17 mouse cellular contexts compared by ENCODE assay signal in the genomic region with DNA sequence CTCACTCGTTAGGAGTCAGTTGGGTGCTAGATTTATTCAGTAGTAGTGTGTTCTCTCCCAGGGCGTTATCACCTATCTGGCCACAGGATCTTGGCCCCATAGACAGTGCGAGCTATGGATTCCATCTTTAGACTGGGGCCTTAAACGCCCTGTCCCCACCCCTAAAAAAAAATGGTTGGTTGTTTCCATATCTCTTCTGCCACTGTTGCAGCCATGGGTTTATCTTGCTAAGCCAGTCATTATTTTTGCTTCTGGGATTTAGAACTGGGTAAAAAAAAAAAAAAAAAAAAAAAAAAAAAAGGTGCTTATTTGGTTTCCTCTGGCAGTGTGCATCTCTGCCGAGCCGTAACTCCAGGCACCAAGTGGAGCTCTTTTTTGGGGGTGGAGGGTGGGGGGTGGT.
"Had no signal": no experiment of that assay in that cellular context is flagged by ENCODE, and none has a peak within 500 bp of the region (broad histone marks: within the 10 kb centered on the region; RNA-seq: fewer than 3 reads in every experiment).

No protein-coding gene starts in this region.

- H3K27ac ChIP-seq: midbrain, embryonic 10.5 days; midbrain, embryonic 12.5 days; neural tube, embryonic 13.5 days; neural tube, embryonic 15.5 days had no signal

- H3K36me3 ChIP-seq: midbrain, embryonic 10.5 days; midbrain, embryonic 12.5 days; neural tube, embryonic 13.5 days; neural tube, embryonic 15.5 days had no signal

- DNase-seq: lung, adult 18-20 months; lung, embryonic 14.5 days; lung, postnatal 10 days; lung, postnatal 4 days; midbrain, embryonic 14.5 days; retina, postnatal 1 day; spleen, adult 18-20 months; thymus, adult 18-20 months; thymus, postnatal 14 days; thymus, postnatal 36 days had no signal

- H3K9ac ChIP-seq: lung, embryonic 14.5 days; midbrain, embryonic 12.5 days; neural tube, embryonic 13.5 days; neural tube, embryonic 15.5 days had no signal

- H3K4me3 ChIP-seq: megakaryocyte, embryonic 14.5 days; midbrain, embryonic 10.5 days; midbrain, embryonic 12.5 days; myocyte; neural tube, embryonic 13.5 days; neural tube, embryonic 15.5 days had no signal

- H3K27me3 ChIP-seq: midbrain, embryonic 12.5 days; neural tube, embryonic 13.5 days; neural tube, embryonic 15.5 days had no signal

- H3K4me1 ChIP-seq: midbrain, embryonic 12.5 days; neural tube, embryonic 13.5 days; neural tube, embryonic 15.5 days had no signal

- H3K9me3 ChIP-seq: midbrain, embryonic 10.5 days; midbrain, embryonic 12.5 days; neural tube, embryonic 13.5 days; neural tube, embryonic 15.5 days had no signal

- ATAC-seq: midbrain, embryonic 16.5 days had no signal

- H3K4me2 ChIP-seq: lung, embryonic 14.5 days; midbrain, embryonic 12.5 days; neural tube, embryonic 13.5 days; neural tube, embryonic 15.5 days had no signal
